Mouse (Mus musculus): ENCODE measurements at regions not wholly inside any gene's neighbourhood (a gene's known extent, or its start where the extent isn't known, plus 50 kb on each side); places are given as distances from the start of the nearest gene placed in this dataset.

GRCm38 (mm10) chr19:15800856-15801706, 146.1 kb downstream of the Psat1 start:
- DNase-seq (ENCODE audit: low spot score) = no peak

GRCm38 (mm10) chr19:15796466-15796865, 150.7 kb downstream of the Psat1 start:
- DNase-seq (ENCODE audit: low spot score) = no peak

GRCm38 (mm10) chr19:15791942-15792341, 155.2 kb downstream of the Psat1 start:
- DNase-seq (ENCODE audit: low spot score) = no peak

- DNase-seq (ENCODE audit: low spot score) = no peak
Observed at GRCm38 (mm10) chr19:15791264-15791913, 155.7 kb downstream of the Psat1 start.

GRCm38 (mm10) chr19:15790620-15791263, 156.4 kb downstream of the Psat1 start:
- DNase-seq (ENCODE audit: low spot score) = no peak

- DNase-seq (ENCODE audit: low spot score) = no peak
Observed at GRCm38 (mm10) chr19:15789741-15790140, 157.4 kb downstream of the Psat1 start.

- no peak for DNase-seq (ENCODE audit: low spot score)
Observed at GRCm38 (mm10) chr19:15784644-15785043, 162.5 kb downstream of the Psat1 start.

GRCm38 (mm10) chr19:15769651-15770050, 177.5 kb downstream of the Psat1 start:
- DNase-seq (ENCODE audit: low spot score) = no peak

- DNase-seq (ENCODE audit: low spot score) = no peak
Observed at GRCm38 (mm10) chr19:15761086-15761485, 186.1 kb downstream of the Psat1 start.

GRCm38 (mm10) chr19:15745026-15745777, 201.9 kb downstream of the Psat1 start:
- no peak for DNase-seq (ENCODE audit: low spot score)

GRCm38 (mm10) chr19:15736200-15736599, 210.9 kb downstream of the Psat1 start:
- DNase-seq (ENCODE audit: low spot score) = no peak

GRCm38 (mm10) chr19:15726785-15727406, 220.2 kb downstream of the Psat1 start:
- no peak for DNase-seq (ENCODE audit: low spot score)

- no peak for DNase-seq (ENCODE audit: low spot score)
Observed at GRCm38 (mm10) chr19:15692379-15693023, 254.6 kb downstream of the Psat1 start.

- DNase-seq (ENCODE audit: low spot score) = no peak
Observed at GRCm38 (mm10) chr19:15669996-15670395, 277.1 kb downstream of the Psat1 start.

- no peak for DNase-seq (ENCODE audit: low spot score)
Observed at GRCm38 (mm10) chr19:15669541-15669940, 277.6 kb downstream of the Psat1 start.

GRCm38 (mm10) chr19:15668624-15669016, 278.5 kb downstream of the Psat1 start:
- no peak for DNase-seq (ENCODE audit: low spot score)

GRCm38 (mm10) chr19:15667889-15668623, 279.1 kb downstream of the Psat1 start:
- DNase-seq (ENCODE audit: low spot score) = no peak

- no peak for DNase-seq (ENCODE audit: low spot score)
Observed at GRCm38 (mm10) chr19:15663659-15664255, 283.4 kb downstream of the Psat1 start.

GRCm38 (mm10) chr19:15658611-15659010, 288.5 kb downstream of the Psat1 start:
- DNase-seq (ENCODE audit: low spot score) = no peak

- no peak for DNase-seq (ENCODE audit: low spot score)
Observed at GRCm38 (mm10) chr19:15657846-15658245, 289.3 kb downstream of the Psat1 start.

All from urinary bladder, adult 2 months (tissue).